Mouse (Mus musculus) spleen, adult 2 months (tissue): ENCODE results near the gene Dip2c.

Experiments
- CTCF ChIP-seq: fragments of 200-500 bp; IDR thresholded peaks from 2 replicates; pipeline ENCODE4 v1.5.1; 2011; ENCODE audit warnings: mild to moderate bottlenecking, inconsistent platforms; ENCODE audit not compliant: insufficient read depth, insufficient read length, insufficient replicate concordance; ENCODE audit errors: extremely low read depth
- POLR2A ChIP-seq: fragments of 200-500 bp; IDR thresholded peaks from 2 replicates; pipeline ENCODE4 v1.6.1; 2011; ENCODE audit warnings: low read depth, low read length, inconsistent platforms

- TF ChIP-seq POLR2A (no peak), CTCF (no peak)
These were observed 305.5 kb downstream of the Dip2c start for GRCm38 (mm10) chr13:9581821-9582220.
